Mouse (Mus musculus) erythroblast, embryonic 14.5 days (primary cell): ENCODE measurements around the gene Prickle2.

Source experiments
- GATA1 ChIP-seq: IDR thresholded peaks from 2 replicates; pipeline ENCODE4 v1.6.1; 2012; ENCODE audit warnings: low read length, inconsistent platforms, mixed read lengths
- TAL1 ChIP-seq: IDR thresholded peaks from 3 replicates; pipeline ENCODE4 v1.6.1; 2012; ENCODE audit warnings: low read length, inconsistent platforms, mixed read lengths

DNA sequence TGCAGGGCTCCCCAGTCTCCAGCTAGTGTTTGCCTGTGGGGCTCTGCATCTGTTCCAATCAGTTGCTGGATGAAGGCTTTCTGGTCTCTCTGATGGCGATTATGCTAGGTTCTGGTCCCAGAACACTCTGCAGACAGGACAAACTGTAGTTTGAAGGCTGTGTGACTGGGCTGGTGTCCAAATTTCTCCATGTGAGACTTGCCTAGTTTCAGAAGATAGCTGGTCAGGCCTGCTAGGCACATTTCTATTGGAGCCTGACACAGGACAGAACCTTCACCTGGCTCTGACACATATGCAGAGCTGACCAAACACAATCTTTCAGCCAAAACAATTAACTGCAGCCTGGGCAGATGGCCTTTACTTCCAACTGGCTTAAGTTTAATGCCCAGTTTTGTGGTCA lies 80.0 kb downstream of the Prickle2 start:
- TF ChIP-seq TAL1, result no peak
- TF ChIP-seq GATA1, result no peak
